Mouse (Mus musculus) gastrocnemius, adult 2 months (tissue): ENCODE results near the gene Gckr. TPM values are rescaled to one million over a fixed set of nuclear protein-coding genes. Genes with fewer than 3 reads are reported as not detected.
A peak's percentile ranks its signal among the peaks of the same experiment; 100 is the strongest.
"Not testable (repeated sequence)": the region's sequence is repeated elsewhere in the genome, so short reads cannot be mapped to it uniquely, and the experiment has no call there.

Experiments used
- DNase-seq: peaks from one replicate; pipeline ENCODE4 v3.0.0; 2022
- H3K27ac ChIP-seq: fragments of 200-600 bp; 2 replicates; pipeline ENCODE4 v1.8.1; 2022; ENCODE audit warnings: mild to moderate bottlenecking
- H3K4me3 ChIP-seq: fragments of 200-600 bp; 2 replicates; pipeline ENCODE4 v1.8.1; 2022; ENCODE audit warnings: mild to moderate bottlenecking, moderate library complexity
- CTCF ChIP-seq: fragments of 200-600 bp; IDR thresholded peaks from 2 replicates; pipeline ENCODE4 v1.8.1; 2022; ENCODE audit warnings: antibody characterized with exemption, mild to moderate bottlenecking, moderate library complexity
- intact Hi-C: fragments of 180-260 bp; cut with DNase I; formaldehyde crosslinking; loops from one replicate; pipeline ENCODE4 v1.15.1; 2025
- total RNA-seq, 2 experiments: library from RNA; stranded (reverse); gene quantifications; 2 replicates each; pipeline ENCODE4 v1.2.3; 2021

The Gckr gene
- total RNA-seq, 2 experiments from 2014 or later, result not detected

- DNase-seq, result no peak
- intact Hi-C loops, result no loop called here
- TF ChIP-seq CTCF, result no peak
Observed at GRCm38 (mm10) chr5:31301866-31302265, 4.6 kb downstream of the Gckr start.

GRCm38 (mm10) chr5:31303093-31303492 lies 5.8 kb downstream of the Gckr start:
- no peak overlapping the region for H3K27ac ChIP-seq
- DNase-seq, result no peak
- no peak for TF ChIP-seq CTCF
- intact Hi-C loops, result no loop called here
- no peak overlapping the region for H3K4me3 ChIP-seq

More at GRCm38 (mm10) chr5:31301866-31302265, 4.6 kb downstream of the Gckr start:
- H3K4me3 ChIP-seq, result no peak overlapping the region
- no peak overlapping the region for H3K27ac ChIP-seq

GRCm38 (mm10) chr5:31312806-31313205 lies 15.6 kb downstream of the Gckr start:
- no peak for DNase-seq
- Histone ChIP-seq H3K4me3 (no peak overlapping the region), H3K27ac (no peak overlapping the region)
- TF ChIP-seq CTCF, result no peak
- intact Hi-C loops, result no loop called here

GRCm38 (mm10) chr5:31322776-31323175 lies 25.5 kb downstream of the Gckr start:
- intact Hi-C loops, result no loop called here
- no peak for TF ChIP-seq CTCF
- DNase-seq, result no peak

DNA sequence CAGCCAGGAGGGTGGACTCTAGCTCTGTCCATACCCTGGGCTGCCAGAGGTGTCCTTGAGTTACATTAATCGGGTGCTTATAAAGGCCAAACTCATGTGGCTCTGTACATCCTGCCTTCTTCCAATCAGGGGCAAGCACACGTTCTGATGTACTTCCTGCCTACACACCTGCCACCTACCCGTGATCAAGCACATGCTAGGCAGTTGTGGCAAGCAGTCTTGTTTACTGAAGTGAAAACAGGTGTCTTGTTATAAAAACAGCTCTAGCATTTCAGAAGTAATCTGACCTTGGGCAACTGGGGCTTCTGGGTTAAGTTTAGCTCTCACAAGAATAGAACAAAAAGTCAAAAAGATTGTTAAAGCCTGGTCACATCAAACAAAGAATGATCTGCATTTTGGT lies 26.8 kb downstream of the Gckr start:
- no peak for DNase-seq
- H3K27ac ChIP-seq, result no peak overlapping the region
- intact Hi-C loops, result no loop called here
- no peak for TF ChIP-seq CTCF
- no peak overlapping the region for H3K4me3 ChIP-seq

More at GRCm38 (mm10) chr5:31322776-31323175, 25.5 kb downstream of the Gckr start:
- no peak overlapping the region for H3K4me3 ChIP-seq
- no peak overlapping the region for H3K27ac ChIP-seq

DNA sequence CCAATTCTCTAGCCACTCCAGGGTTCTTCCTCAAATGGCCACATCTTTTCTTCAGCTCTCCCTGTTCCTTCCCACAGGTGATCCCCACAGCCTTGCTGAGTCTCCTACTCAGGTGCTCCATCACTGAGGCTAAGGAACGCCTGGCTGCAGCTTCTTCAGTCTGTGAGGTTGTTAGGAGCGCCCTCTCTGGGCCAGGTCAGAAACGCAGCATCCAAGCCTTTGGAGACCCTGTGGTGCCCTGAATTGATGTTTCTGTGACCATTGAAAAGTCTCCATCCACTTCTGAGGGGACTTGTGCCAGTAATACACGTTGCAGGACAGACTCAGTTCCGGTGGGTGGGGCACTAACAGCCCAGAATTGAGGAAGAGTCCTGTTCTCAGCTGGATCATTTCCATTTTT lies 29.6 kb downstream of the Gckr start:
- TF ChIP-seq CTCF, result no peak; the same call in 1 of the 2 replicates
- H3K27ac ChIP-seq, result no peak overlapping the region
- no peak for DNase-seq
- intact Hi-C loops, result loop anchor here (5.0 kb wide), 1 partner anchor 110 kb away; no protein-coding TSS in a partner anchor
- H3K4me3 ChIP-seq, result no peak overlapping the region

DNA sequence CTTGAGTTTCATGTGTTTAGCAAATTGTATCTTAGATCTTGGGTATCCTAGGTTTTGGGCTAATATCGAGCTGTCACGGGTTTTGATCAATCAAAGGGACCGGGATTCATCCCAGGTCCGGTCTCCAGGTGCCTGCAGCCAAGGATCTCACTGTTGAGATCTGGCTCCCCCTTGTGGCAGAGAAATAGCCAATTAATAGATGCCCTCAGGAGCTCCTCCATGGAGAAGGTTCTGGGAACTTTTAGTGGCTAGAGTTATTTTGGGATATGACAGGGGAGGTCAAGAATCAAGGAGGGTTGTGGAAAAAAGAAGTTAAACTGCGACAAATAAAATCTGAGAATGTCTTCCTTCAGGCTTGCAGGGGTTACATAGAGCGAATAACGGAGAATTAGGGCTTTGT lies 31.0 kb downstream of the Gckr start:
- DNase-seq, result peak; percentile 58
- peak; percentile 84 for TF ChIP-seq CTCF
- H3K4me3 ChIP-seq, result no peak overlapping the region
- intact Hi-C loops, result loop anchor here (5.0 kb wide), 1 partner anchor 111 kb away; no protein-coding TSS in a partner anchor
- H3K27ac ChIP-seq, result peak overlapping the region; percentile 31; the same call in 1 of the 2 replicates

- intact Hi-C loops, H3K4me3 ChIP-seq, H3K27ac ChIP-seq, DNase-seq: not testable (repeated sequence)
Observed at GRCm38 (mm10) chr5:31357586-31357985, 60.3 kb downstream of the Gckr start.

DNA sequence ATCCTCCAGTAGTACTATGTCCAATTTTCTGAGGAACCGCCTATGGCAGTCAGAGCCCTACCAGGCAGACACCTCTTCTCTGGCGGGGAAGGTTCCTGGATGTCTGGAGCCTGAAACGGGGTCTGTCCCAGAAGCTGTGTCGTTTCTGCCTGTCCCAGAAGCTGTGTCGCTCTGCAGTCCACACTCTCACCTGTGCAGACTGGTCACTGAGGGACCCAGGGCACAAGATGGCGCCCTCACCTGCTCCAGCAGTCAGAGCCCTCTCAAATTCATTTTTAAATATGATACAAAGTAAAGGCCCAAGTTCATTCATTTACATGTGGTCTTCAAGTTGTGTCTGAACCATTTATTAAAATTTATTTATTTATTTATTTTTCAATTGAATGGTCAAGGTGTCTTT lies 63.7 kb downstream of the Gckr start:
- DNase-seq, result no peak
- Histone ChIP-seq H3K27ac (no peak overlapping the region), H3K4me3 (no peak overlapping the region)
- no peak for TF ChIP-seq CTCF
- intact Hi-C loops, result no loop called here

Other genes with a start within 250 kb of the Gckr start
- 10 to 100 TPM; 40.9 to 41.6 TPM for gene Atraid, start 249.1 kb upstream of the Gckr start, total RNA-seq
- 1 to 10 TPM; 5.6 to 6.0 TPM for gene Slc5a6, start 248.5 kb upstream of the Gckr start, total RNA-seq
- 10 to 100 TPM; 25.5 to 28.6 TPM for gene Cad, start 242.7 kb upstream of the Gckr start, total RNA-seq
- gene Dnajc5g, start 191.2 kb upstream of the Gckr start, total RNA-seq, result not detected
- gene Slc30a3, start 189.2 kb upstream of the Gckr start, total RNA-seq, result not detected
- gene Trim54, start 180.7 kb upstream of the Gckr start, total RNA-seq, result 100 to 1,000 TPM; 356 to 504 TPM
- not detected for gene Ucn, start 158.6 kb upstream of the Gckr start, total RNA-seq
- gene Mpv17, start 143.2 kb upstream of the Gckr start, total RNA-seq, result 10 to 100 TPM; 16.9 to 24.2 TPM
- under 1 TPM; 0.53 to 0.74 TPM for gene Gm29609, start 117.5 kb upstream of the Gckr start, total RNA-seq
- gene Gtf3c2, start 117.3 kb upstream of the Gckr start, total RNA-seq, result 10 to 100 TPM; 22.9 to 26.5 TPM
- 10 to 100 TPM; 31.1 to 33.2 TPM for gene Snx17, start 104.2 kb upstream of the Gckr start, total RNA-seq
- gene Eif2b4, start 104.0 kb upstream of the Gckr start, total RNA-seq, result 10 to 100 TPM; 39.5 to 53.9 TPM
- 1 to 10 TPM; 6.2 to 7.1 TPM for gene Zfp513, start 95.1 kb upstream of the Gckr start, total RNA-seq
- gene Ppm1g, start 76.8 kb upstream of the Gckr start, total RNA-seq, result 10 to 100 TPM; 41.1 to 45.7 TPM
- gene Nrbp1, start 56.6 kb upstream of the Gckr start, total RNA-seq, result 10 to 100 TPM; 51.3 to 58.5 TPM
- not detected for gene Gm9970, start 56.2 kb upstream of the Gckr start, total RNA-seq
- 1 to 10 TPM; 1.5 to 2.0 TPM for gene Krtcap3, start 45.8 kb upstream of the Gckr start, total RNA-seq
- 10 to 100 TPM; 26.0 to 34.8 TPM for gene Ift172, start 6.3 kb upstream of the Gckr start, total RNA-seq
- gene Fndc4, start 1.4 kb upstream of the Gckr start, total RNA-seq, result 1 to 10 TPM; 1.2 to 3.2 TPM
- gene Zfp512, start 155.0 kb downstream of the Gckr start, total RNA-seq, result 10 to 100 TPM; 12.3 to 14.0 TPM
- under 1 TPM in 1 of 2 experiments, not detected in 1; 0.10 TPM for gene 4930548H24Rik, start 188.3 kb downstream of the Gckr start, total RNA-seq
- 10 to 100 TPM; 16.7 to 18.7 TPM for gene Gpn1, start 197.3 kb downstream of the Gckr start, total RNA-seq
- gene Slc4a1ap, start 229.6 kb downstream of the Gckr start, total RNA-seq, result 10 to 100 TPM; 20.5 to 25.7 TPM
- 10 to 100 TPM in 1 of 2 experiments, 1 to 10 TPM in 1; 9.6 to 12.5 TPM for gene Supt7l, start 230.4 kb downstream of the Gckr start, total RNA-seq